Mouse (Mus musculus): Measurements from ENCODE around the gene Chrd. TPM values are rescaled to one million over a fixed set of nuclear protein-coding genes. Genes with fewer than 3 reads are reported as not detected.
A peak's percentile ranks its signal among the peaks of the same experiment; 100 is the strongest.

Chrd gene
- polyA plus RNA-seq, 1 experiment from 2014 or later, result 0.32 TPM

- H3K9ac ChIP-seq (ENCODE audit: low read depth, low read length), result no peak overlapping the region
- no peak overlapping the region for H3K4me3 ChIP-seq (ENCODE audit: low read depth, low read length)
- H3K4me2 ChIP-seq (ENCODE audit: low read depth, low read length), result no peak overlapping the region
- H3K36me3 ChIP-seq (ENCODE audit: control insufficient read depth, insufficient read depth), result no peaks in the 10 kb centered on the region
- no peak for ATAC-seq (ENCODE audit: low read depth)
- no peak overlapping the region for H3K27ac ChIP-seq (ENCODE audit: low read length)
- no peaks in the 10 kb centered on the region for H3K9me3 ChIP-seq (replicated peaks; ENCODE audit: control insufficient read depth, low read length)
- peaks cover 52% of the 10 kb centered on the region for H3K27me3 ChIP-seq (ENCODE audit: control insufficient read depth, insufficient read depth, low read depth, low read length)
- WGBS (ENCODE audit: insufficient replicate concordance), result 54% methylated on average over 5 of the region's 5 CpGs
- H3K4me1 ChIP-seq (ENCODE audit: control insufficient read depth, low read depth, low read length), result no peaks in the 10 kb centered on the region
Observed at GRCm38 (mm10) chr16:20735651-20736050, 2.7 kb downstream of the Chrd start.

- H3K27me3 ChIP-seq (ENCODE audit: control insufficient read depth, insufficient read depth, low read depth, low read length), result peaks cover 51% of the 10 kb centered on the region
- H3K4me2 ChIP-seq (ENCODE audit: low read depth, low read length), result no peak overlapping the region
- 64% methylated on average over 7 of the region's 7 CpGs for WGBS (ENCODE audit: insufficient replicate concordance)
- H3K4me1 ChIP-seq (ENCODE audit: control insufficient read depth, low read depth, low read length), result no peaks in the 10 kb centered on the region
- no peak overlapping the region for H3K9ac ChIP-seq (ENCODE audit: low read depth, low read length)
- H3K4me3 ChIP-seq (ENCODE audit: low read depth, low read length), result no peak overlapping the region
- H3K36me3 ChIP-seq (ENCODE audit: control insufficient read depth, insufficient read depth), result no peaks in the 10 kb centered on the region
- H3K9me3 ChIP-seq (replicated peaks; ENCODE audit: control insufficient read depth, low read length), result no peaks in the 10 kb centered on the region
- ATAC-seq (ENCODE audit: low read depth), result no peak
- no peak overlapping the region for H3K27ac ChIP-seq (ENCODE audit: low read length)
Observed at GRCm38 (mm10) chr16:20736168-20736567, 3.2 kb downstream of the Chrd start.

GRCm38 (mm10) chr16:20736823-20737222 is 3.9 kb downstream of the Chrd start:
- WGBS (ENCODE audit: insufficient replicate concordance), result 55% methylated on average over 5 of the region's 5 CpGs
- H3K4me2 ChIP-seq (ENCODE audit: low read depth, low read length), result no peak overlapping the region
- no peaks in the 10 kb centered on the region for H3K36me3 ChIP-seq (ENCODE audit: control insufficient read depth, insufficient read depth)
- H3K9ac ChIP-seq (ENCODE audit: low read depth, low read length), result no peak overlapping the region
- ATAC-seq (ENCODE audit: low read depth), result no peak
- no peaks in the 10 kb centered on the region for H3K9me3 ChIP-seq (replicated peaks; ENCODE audit: control insufficient read depth, low read length)
- H3K27me3 ChIP-seq (ENCODE audit: control insufficient read depth, insufficient read depth, low read depth, low read length), result peaks cover 44% of the 10 kb centered on the region
- no peaks in the 10 kb centered on the region for H3K4me1 ChIP-seq (ENCODE audit: control insufficient read depth, low read depth, low read length)
- H3K27ac ChIP-seq (ENCODE audit: low read length), result no peak overlapping the region
- H3K4me3 ChIP-seq (ENCODE audit: low read depth, low read length), result no peak overlapping the region

GRCm38 (mm10) chr16:20739845-20740244 is 6.9 kb downstream of the Chrd start:
- H3K27ac ChIP-seq (ENCODE audit: low read length), result no peak overlapping the region
- H3K36me3 ChIP-seq (ENCODE audit: control insufficient read depth, insufficient read depth), result no peaks in the 10 kb centered on the region
- H3K9me3 ChIP-seq (replicated peaks; ENCODE audit: control insufficient read depth, low read length), result no peaks in the 10 kb centered on the region
- no peak overlapping the region for H3K4me2 ChIP-seq (ENCODE audit: low read depth, low read length)
- 72% methylated on average over 9 of the region's 9 CpGs for WGBS (ENCODE audit: insufficient replicate concordance)
- H3K4me1 ChIP-seq (ENCODE audit: control insufficient read depth, low read depth, low read length), result no peaks in the 10 kb centered on the region
- no peak for ATAC-seq (ENCODE audit: low read depth)
- H3K9ac ChIP-seq (ENCODE audit: low read depth, low read length), result no peak overlapping the region
- peaks cover 14% of the 10 kb centered on the region for H3K27me3 ChIP-seq (ENCODE audit: control insufficient read depth, insufficient read depth, low read depth, low read length)
- no peak overlapping the region for H3K4me3 ChIP-seq (ENCODE audit: low read depth, low read length)

- H3K9ac ChIP-seq (ENCODE audit: low read depth, low read length), result no peak overlapping the region
- H3K27ac ChIP-seq (ENCODE audit: low read length), result no peak overlapping the region
- WGBS (ENCODE audit: insufficient replicate concordance), result 56% methylated on average over 6 of the region's 6 CpGs
- ATAC-seq (ENCODE audit: low read depth), result no peak
- H3K36me3 ChIP-seq (ENCODE audit: control insufficient read depth, insufficient read depth), result no peaks in the 10 kb centered on the region
- no peak overlapping the region for H3K4me3 ChIP-seq (ENCODE audit: low read depth, low read length)
- H3K4me2 ChIP-seq (ENCODE audit: low read depth, low read length), result no peak overlapping the region
- H3K4me1 ChIP-seq (ENCODE audit: control insufficient read depth, low read depth, low read length), result no peaks in the 10 kb centered on the region
- H3K9me3 ChIP-seq (replicated peaks; ENCODE audit: control insufficient read depth, low read length), result no peaks in the 10 kb centered on the region
- no peaks in the 10 kb centered on the region for H3K27me3 ChIP-seq (ENCODE audit: control insufficient read depth, insufficient read depth, low read depth, low read length)
Observed at GRCm38 (mm10) chr16:20746641-20747040, 13.7 kb downstream of the Chrd start.

- no peak overlapping the region for H3K27ac ChIP-seq (ENCODE audit: low read length)
- ATAC-seq (ENCODE audit: low read depth), result no peak
- H3K27me3 ChIP-seq (ENCODE audit: control insufficient read depth, insufficient read depth, low read depth, low read length), result no peaks in the 10 kb centered on the region
- H3K9ac ChIP-seq (ENCODE audit: low read depth, low read length), result no peak overlapping the region
- no peaks in the 10 kb centered on the region for H3K36me3 ChIP-seq (ENCODE audit: control insufficient read depth, insufficient read depth)
- no peak overlapping the region for H3K4me2 ChIP-seq (ENCODE audit: low read depth, low read length)
- WGBS (ENCODE audit: insufficient replicate concordance), result 42% methylated on average over 8 of the region's 8 CpGs
- H3K4me1 ChIP-seq (ENCODE audit: control insufficient read depth, low read depth, low read length), result no peaks in the 10 kb centered on the region
- no peaks in the 10 kb centered on the region for H3K9me3 ChIP-seq (replicated peaks; ENCODE audit: control insufficient read depth, low read length)
- no peak overlapping the region for H3K4me3 ChIP-seq (ENCODE audit: low read depth, low read length)
Observed at GRCm38 (mm10) chr16:20750518-20750917, 17.6 kb downstream of the Chrd start.

GRCm38 (mm10) chr16:20756052-20756451 is 23.1 kb downstream of the Chrd start:
- no peaks in the 10 kb centered on the region for H3K27me3 ChIP-seq (ENCODE audit: control insufficient read depth, insufficient read depth, low read depth, low read length)
- H3K36me3 ChIP-seq (ENCODE audit: control insufficient read depth, insufficient read depth), result no peaks in the 10 kb centered on the region
- no peaks in the 10 kb centered on the region for H3K9me3 ChIP-seq (replicated peaks; ENCODE audit: control insufficient read depth, low read length)
- no peak overlapping the region for H3K9ac ChIP-seq (ENCODE audit: low read depth, low read length)
- H3K4me1 ChIP-seq (ENCODE audit: control insufficient read depth, low read depth, low read length), result no peaks in the 10 kb centered on the region
- 63% methylated on average over 5 of the region's 5 CpGs for WGBS (ENCODE audit: insufficient replicate concordance)
- no peak overlapping the region for H3K4me2 ChIP-seq (ENCODE audit: low read depth, low read length)
- no peak overlapping the region for H3K27ac ChIP-seq (ENCODE audit: low read length)
- H3K4me3 ChIP-seq (ENCODE audit: low read depth, low read length), result no peak overlapping the region
- peak; percentile 81 for ATAC-seq (ENCODE audit: low read depth)

- Histone ChIP-seq H3K27me3 (ENCODE audit: control insufficient read depth, insufficient read depth, low read depth, low read length) (no peaks in the 10 kb centered on the region), H3K27ac (ENCODE audit: low read length) (no peak overlapping the region), H3K9me3 (replicated peaks; ENCODE audit: control insufficient read depth, low read length) (no peaks in the 10 kb centered on the region), H3K36me3 (ENCODE audit: control insufficient read depth, insufficient read depth) (no peaks in the 10 kb centered on the region), H3K9ac (ENCODE audit: low read depth, low read length) (no peak overlapping the region), H3K4me3 (ENCODE audit: low read depth, low read length) (no peak overlapping the region), H3K4me1 (ENCODE audit: control insufficient read depth, low read depth, low read length) (no peaks in the 10 kb centered on the region), H3K4me2 (ENCODE audit: low read depth, low read length) (no peak overlapping the region)
- 47% methylated on average over 1 of the region's 1 CpGs for WGBS (ENCODE audit: insufficient replicate concordance)
- ATAC-seq (ENCODE audit: low read depth), result no peak
Observed at GRCm38 (mm10) chr16:20757385-20757784, 24.5 kb downstream of the Chrd start.

GRCm38 (mm10) chr16:20761681-20762080 is 28.8 kb downstream of the Chrd start:
- Histone ChIP-seq H3K9me3 (replicated peaks; ENCODE audit: control insufficient read depth, low read length) (no peaks in the 10 kb centered on the region), H3K4me1 (ENCODE audit: control insufficient read depth, low read depth, low read length) (no peaks in the 10 kb centered on the region), H3K27me3 (ENCODE audit: control insufficient read depth, insufficient read depth, low read depth, low read length) (no peaks in the 10 kb centered on the region), H3K36me3 (ENCODE audit: control insufficient read depth, insufficient read depth) (no peaks in the 10 kb centered on the region), H3K4me2 (ENCODE audit: low read depth, low read length) (no peak overlapping the region), H3K9ac (ENCODE audit: low read depth, low read length) (no peak overlapping the region), H3K4me3 (ENCODE audit: low read depth, low read length) (no peak overlapping the region), H3K27ac (ENCODE audit: low read length) (no peak overlapping the region)
- no peak for ATAC-seq (ENCODE audit: low read depth)
- WGBS (ENCODE audit: insufficient replicate concordance), result 6% methylated on average over 3 of the region's 3 CpGs

- no peaks in the 10 kb centered on the region for H3K9me3 ChIP-seq (replicated peaks; ENCODE audit: control insufficient read depth, low read length)
- WGBS (ENCODE audit: insufficient replicate concordance), result 39% methylated on average over 9 of the region's 9 CpGs
- no peak overlapping the region for H3K4me2 ChIP-seq (ENCODE audit: low read depth, low read length)
Observed at GRCm38 (mm10) chr16:20765244-20765643, 32.3 kb downstream of the Chrd start.

More at GRCm38 (mm10) chr16:20765244-20765643, 32.3 kb downstream of the Chrd start:
- Histone ChIP-seq H3K4me1 (ENCODE audit: control insufficient read depth, low read depth, low read length) (no peaks in the 10 kb centered on the region), H3K36me3 (ENCODE audit: control insufficient read depth, insufficient read depth) (no peaks in the 10 kb centered on the region), H3K27me3 (ENCODE audit: control insufficient read depth, insufficient read depth, low read depth, low read length) (no peaks in the 10 kb centered on the region), H3K4me3 (ENCODE audit: low read depth, low read length) (no peak overlapping the region), H3K9ac (ENCODE audit: low read depth, low read length) (no peak overlapping the region), H3K27ac (ENCODE audit: low read length) (no peak overlapping the region)
- ATAC-seq (ENCODE audit: low read depth), result no peak
